Mouse (Mus musculus): ENCODE data around the gene Filip1. TPM values are rescaled to one million over a fixed set of nuclear protein-coding genes. Genes with fewer than 3 reads are reported as not detected.

Filip1 gene
- polyA plus RNA-seq (2017; shearing (Covaris generic)) = 0.10 TPM

DNA sequence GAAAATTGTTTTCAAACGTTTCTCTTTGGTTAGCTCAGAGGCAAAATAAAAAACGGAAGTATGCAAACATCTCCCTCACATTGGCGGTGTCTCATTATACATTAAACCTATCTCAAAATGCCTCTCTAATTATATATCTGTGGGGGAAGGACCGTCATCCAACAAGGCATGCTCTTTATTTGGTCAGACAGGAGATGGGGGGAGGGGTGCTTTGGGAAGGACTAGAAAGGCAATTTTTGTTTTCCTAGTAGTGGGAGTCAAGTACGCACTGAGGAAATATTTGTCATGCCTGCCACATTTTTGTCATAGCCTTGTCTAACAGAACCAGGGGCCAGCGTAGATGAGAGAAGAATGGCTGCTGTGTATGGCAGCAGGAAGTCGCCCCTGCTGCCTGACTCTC is at the start of gene Filip1:
Filip1 (minus strand) TSS at position 101 of the 400 bp plus-strand sequence.

DNA sequence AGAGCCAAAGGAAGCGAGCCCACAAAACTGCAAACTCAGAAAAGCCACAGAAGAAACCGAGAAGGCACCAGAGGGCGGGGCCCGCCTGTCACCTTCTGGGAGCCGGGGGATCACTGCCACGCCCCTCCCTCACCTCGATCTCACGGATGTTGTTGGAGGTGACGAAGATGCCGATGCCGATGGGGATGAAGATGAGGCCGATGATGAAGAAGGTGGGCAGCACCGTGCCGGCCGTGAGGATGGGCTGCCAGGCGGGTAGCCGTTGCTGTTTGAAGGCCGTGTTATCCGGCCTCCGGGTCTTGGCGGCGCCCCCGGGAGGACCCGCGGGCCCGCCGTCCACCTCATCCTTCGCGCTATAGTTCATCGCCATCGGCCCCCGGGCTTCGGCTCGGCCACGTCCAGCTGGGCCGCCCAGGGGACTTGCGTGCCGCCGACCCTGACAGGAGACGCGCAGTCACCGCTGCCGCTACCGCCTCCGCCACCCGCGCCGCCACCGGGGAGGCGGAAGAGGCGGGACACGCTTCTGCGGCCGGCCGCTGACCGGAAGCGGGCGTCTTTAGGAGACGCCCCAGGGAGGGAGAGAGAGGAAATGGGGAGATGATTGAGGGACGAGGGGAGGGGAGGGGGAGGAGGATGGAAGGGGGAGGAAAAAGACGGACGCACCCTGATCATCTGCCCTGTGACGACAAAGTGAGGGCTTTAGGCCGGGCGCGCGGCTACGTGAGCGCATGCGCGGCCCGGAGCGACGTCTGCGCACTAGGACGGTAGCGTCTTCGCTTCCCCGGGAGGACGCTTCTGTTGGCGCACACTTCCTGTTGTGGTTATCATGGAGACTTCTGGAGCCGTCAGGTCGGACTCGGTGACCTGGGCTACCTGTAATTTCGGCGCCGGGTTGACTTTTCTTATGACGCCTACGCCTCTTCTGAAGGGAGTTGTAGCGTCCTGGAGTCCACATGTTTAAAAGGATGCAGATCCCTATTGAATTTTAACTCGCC is 219.5 kb downstream of the Filip1 start, which contains the start of gene Tmem30a:
Tmem30a (minus strand) TSS at position 667 of the 995 bp plus-strand sequence.

Other genes starting within 250 kb of the Filip1 start
- 148 TPM for gene Tmem30a, start 219.3 kb downstream of the Filip1 start, polyA plus RNA-seq (2017; shearing (Covaris generic))
- gene Senp6, start 54.1 kb upstream of the Filip1 start, polyA plus RNA-seq (2017; shearing (Covaris generic)) = 109 TPM
- 3.4 TPM for gene Myo6, start 152.2 kb upstream of the Filip1 start, polyA plus RNA-seq (2017; shearing (Covaris generic))

Measured in effector memory CD4-positive, alpha-beta T cell, adult 5 months (primary cell).